Mouse (Mus musculus): Measurements from ENCODE around the gene Fbxl17. TPM values are rescaled to one million over a fixed set of nuclear protein-coding genes. Genes with fewer than 3 reads are reported as not detected.

Gene Fbxl17
- polyA plus RNA-seq, 1 experiment from 2014 or later = 5.2 TPM

GRCm38 (mm10) chr17:63465239-63465638, 34.6 kb downstream of the Fbxl17 start:
- Histone ChIP-seq H3K9ac (replicated peaks; ENCODE audit: low read length) (no peak overlapping the region), H3K4me2 (replicated peaks; ENCODE audit: low read depth, low read length) (no peak overlapping the region)
- ATAC-seq (ENCODE audit: low FRiP score, low TSS enrichment) = no peak

GRCm38 (mm10) chr17:63462512-63462911, 37.3 kb downstream of the Fbxl17 start:
- 66% methylated on average over 7 of the region's 7 CpGs for WGBS
- Histone ChIP-seq H3K9ac (replicated peaks; ENCODE audit: low read length) (no peak overlapping the region), H3K27ac (ENCODE audit: low read length) (no peak overlapping the region), H3K27me3 (ENCODE audit: insufficient read depth, low read length) (no peaks in the 10 kb centered on the region), H3K4me1 (ENCODE audit: insufficient read depth, low read length) (no peaks in the 10 kb centered on the region), H3K9me3 (ENCODE audit: low read length) (no peaks in the 10 kb centered on the region), H3K36me3 (ENCODE audit: insufficient read depth, low read length) (peaks cover 4% of the 10 kb centered on the region; the same call in 1 of the 2 replicates), H3K4me2 (replicated peaks; ENCODE audit: low read depth, low read length) (no peak overlapping the region), H3K4me3 (ENCODE audit: low read length) (no peak overlapping the region)
- no peak for ATAC-seq (ENCODE audit: low FRiP score, low TSS enrichment)

More at GRCm38 (mm10) chr17:63465239-63465638, 34.6 kb downstream of the Fbxl17 start:
- Histone ChIP-seq H3K4me1 (ENCODE audit: insufficient read depth, low read length) (no peaks in the 10 kb centered on the region), H3K27ac (ENCODE audit: low read length) (no peak overlapping the region), H3K27me3 (ENCODE audit: insufficient read depth, low read length) (no peaks in the 10 kb centered on the region), H3K9me3 (ENCODE audit: low read length) (no peaks in the 10 kb centered on the region), H3K36me3 (ENCODE audit: insufficient read depth, low read length) (0 out of 2 replicates have a peak, but pooled peaks cover 4% of the 10 kb centered on the region), H3K4me3 (ENCODE audit: low read length) (no peak overlapping the region)
- 70% methylated on average over 1 of the region's 1 CpGs for WGBS

DNA sequence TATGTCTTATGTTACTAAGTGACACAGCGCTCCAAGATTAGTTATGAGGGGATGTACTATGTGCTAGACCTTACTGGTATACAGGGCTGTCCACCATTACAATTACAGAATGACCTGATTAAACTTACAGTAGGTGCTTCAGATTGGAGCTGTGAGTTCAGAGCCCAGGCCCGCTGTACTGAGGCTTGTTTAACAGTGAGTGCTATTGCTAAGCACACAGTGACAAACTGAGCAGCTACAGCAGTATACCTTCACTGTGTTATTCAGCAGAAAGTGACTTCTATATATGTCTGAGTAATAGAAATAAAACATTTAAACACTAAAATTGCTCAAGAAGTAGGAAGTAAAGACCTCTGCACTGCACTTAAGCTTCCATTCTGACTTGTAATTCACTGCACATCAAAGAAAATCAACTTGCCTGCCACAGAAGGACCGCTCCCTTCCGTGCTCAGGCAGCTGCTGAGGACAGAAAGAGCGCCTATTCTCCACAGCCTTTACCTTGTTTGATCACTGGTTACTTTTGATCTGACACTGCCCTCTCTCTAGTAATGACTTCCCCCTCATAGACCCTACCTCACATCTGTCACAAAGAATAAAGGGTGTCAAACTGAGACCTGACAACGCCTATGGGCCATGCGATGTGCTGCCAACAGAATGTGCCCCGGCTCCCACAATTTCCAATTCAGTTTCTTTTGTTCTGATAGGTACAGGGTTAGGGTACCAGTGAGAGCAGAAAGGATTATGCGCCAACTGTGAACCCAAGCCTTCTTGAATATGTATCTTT, 39.9 kb downstream of the Fbxl17 start:
- Histone ChIP-seq H3K4me2 (replicated peaks; ENCODE audit: low read depth, low read length) (no peak overlapping the region), H3K9ac (replicated peaks; ENCODE audit: low read length) (no peak overlapping the region), H3K36me3 (ENCODE audit: insufficient read depth, low read length) (peaks cover 8% of the 10 kb centered on the region), H3K9me3 (ENCODE audit: low read length) (no peaks in the 10 kb centered on the region), H3K4me3 (ENCODE audit: low read length) (no peak overlapping the region), H3K27ac (ENCODE audit: low read length) (no peak overlapping the region), H3K4me1 (ENCODE audit: insufficient read depth, low read length) (no peaks in the 10 kb centered on the region), H3K27me3 (ENCODE audit: insufficient read depth, low read length) (no peaks in the 10 kb centered on the region)
- ATAC-seq (ENCODE audit: low FRiP score, low TSS enrichment) = no peak
- WGBS = 67% methylated on average over 9 of the region's 9 CpGs

DNA sequence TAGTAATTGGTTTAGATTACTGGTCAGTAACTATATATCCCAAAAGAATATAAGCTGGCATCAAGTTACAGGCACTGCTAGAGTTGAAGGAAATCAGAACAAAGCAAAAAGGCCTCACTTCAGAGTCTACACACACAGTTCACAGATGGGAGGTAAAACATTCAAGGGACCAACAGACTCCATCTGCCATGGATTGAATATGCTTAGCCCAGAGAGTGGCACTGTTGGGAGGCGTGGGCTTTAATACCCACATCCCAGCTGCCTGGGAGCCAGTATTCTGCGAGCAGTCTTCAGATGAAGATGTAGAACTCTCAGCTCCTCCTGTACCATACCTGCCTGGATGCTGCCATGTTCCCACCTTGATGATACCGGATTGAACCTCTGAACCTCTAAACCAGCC, 41.8 kb downstream of the Fbxl17 start:
- no peaks in the 10 kb centered on the region for H3K27me3 ChIP-seq (ENCODE audit: insufficient read depth, low read length)
- H3K27ac ChIP-seq (ENCODE audit: low read length) = no peak overlapping the region
- H3K4me2 ChIP-seq (replicated peaks; ENCODE audit: low read depth, low read length) = no peak overlapping the region
- ATAC-seq (ENCODE audit: low FRiP score, low TSS enrichment) = no peak
- H3K36me3 ChIP-seq (ENCODE audit: insufficient read depth, low read length) = peaks cover 8% of the 10 kb centered on the region
- H3K4me3 ChIP-seq (ENCODE audit: low read length) = no peak overlapping the region
- WGBS = 92% methylated on average over 3 of the region's 3 CpGs
- H3K4me1 ChIP-seq (ENCODE audit: insufficient read depth, low read length) = no peaks in the 10 kb centered on the region
- H3K9ac ChIP-seq (replicated peaks; ENCODE audit: low read length) = no peak overlapping the region
- H3K9me3 ChIP-seq (ENCODE audit: low read length) = no peaks in the 10 kb centered on the region

DNA sequence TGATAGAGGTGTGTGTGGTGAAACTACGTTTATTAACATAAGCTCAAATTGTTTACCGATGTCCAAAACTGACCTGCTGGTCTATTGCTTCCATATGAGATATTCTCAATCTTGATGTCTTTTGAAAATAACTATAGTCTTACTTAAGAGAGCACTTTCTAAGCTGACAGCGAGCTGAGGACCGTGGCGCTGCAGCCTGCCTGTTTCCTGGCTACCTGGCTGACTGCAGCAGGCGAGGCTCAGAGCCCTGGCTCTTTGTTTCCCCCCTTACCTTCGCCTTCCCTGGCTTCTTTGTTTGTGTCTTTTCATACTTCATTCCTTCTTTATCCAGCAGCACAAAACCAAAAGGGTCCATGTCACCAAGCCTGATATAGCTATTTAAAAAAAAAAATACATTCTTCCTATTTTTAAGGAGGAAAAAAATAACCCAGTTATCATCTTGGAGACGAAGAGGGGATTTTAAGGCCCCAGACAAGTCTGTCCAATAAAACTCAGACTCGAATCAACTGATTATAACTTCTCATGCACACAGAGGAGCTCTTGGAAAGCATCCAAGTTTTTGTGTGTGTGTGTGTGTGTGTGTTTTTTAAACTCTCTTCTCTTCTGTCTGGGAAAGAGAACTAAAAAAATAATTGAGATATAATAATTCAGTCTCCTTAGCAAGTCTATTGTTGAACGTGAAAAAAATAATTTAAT, 48.4 kb downstream of the Fbxl17 start:
- WGBS = 74% methylated on average over 10 of the region's 10 CpGs
- no peak overlapping the region for H3K4me3 ChIP-seq (ENCODE audit: low read length)
- H3K36me3 ChIP-seq (ENCODE audit: insufficient read depth, low read length) = peaks cover 4% of the 10 kb centered on the region; the same call in 1 of the 2 replicates
- H3K27ac ChIP-seq (ENCODE audit: low read length) = no peak overlapping the region
- no peak overlapping the region for H3K9ac ChIP-seq (replicated peaks; ENCODE audit: low read length)
- no peaks in the 10 kb centered on the region for H3K9me3 ChIP-seq (ENCODE audit: low read length)
- H3K4me1 ChIP-seq (ENCODE audit: insufficient read depth, low read length) = no peaks in the 10 kb centered on the region
- no peaks in the 10 kb centered on the region for H3K27me3 ChIP-seq (ENCODE audit: insufficient read depth, low read length)
- H3K4me2 ChIP-seq (replicated peaks; ENCODE audit: low read depth, low read length) = no peak overlapping the region
- ATAC-seq (ENCODE audit: low FRiP score, low TSS enrichment) = no peak

DNA sequence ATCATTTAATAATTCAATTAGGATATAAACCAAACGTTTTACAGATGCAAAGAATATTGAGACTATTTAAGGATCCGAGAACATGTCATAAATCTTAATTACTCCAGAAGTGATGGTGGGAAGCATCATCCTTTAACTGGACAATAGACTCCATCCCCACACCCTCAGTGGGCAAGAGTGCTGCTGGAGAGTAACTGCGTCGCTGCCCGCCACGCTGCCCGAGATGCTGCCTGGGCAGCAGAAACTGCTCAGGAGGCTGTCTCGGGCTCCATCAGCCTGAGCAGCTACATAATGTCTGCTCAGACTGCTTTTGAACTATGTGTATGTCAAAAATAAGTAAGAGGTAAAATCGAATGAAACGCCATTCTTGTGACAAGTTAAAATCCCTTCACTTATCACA, 52.1 kb downstream of the Fbxl17 start:
- Histone ChIP-seq H3K27me3 (ENCODE audit: insufficient read depth, low read length) (no peaks in the 10 kb centered on the region), H3K9me3 (ENCODE audit: low read length) (no peaks in the 10 kb centered on the region), H3K36me3 (ENCODE audit: insufficient read depth, low read length) (peaks cover 3% of the 10 kb centered on the region; the same call in 1 of the 2 replicates), H3K4me2 (replicated peaks; ENCODE audit: low read depth, low read length) (no peak overlapping the region), H3K27ac (ENCODE audit: low read length) (no peak overlapping the region), H3K4me1 (ENCODE audit: insufficient read depth, low read length) (no peaks in the 10 kb centered on the region), H3K9ac (replicated peaks; ENCODE audit: low read length) (no peak overlapping the region), H3K4me3 (ENCODE audit: low read length) (no peak overlapping the region)
- 75% methylated on average over 10 of the region's 10 CpGs for WGBS
- no peak for ATAC-seq (ENCODE audit: low FRiP score, low TSS enrichment)

DNA sequence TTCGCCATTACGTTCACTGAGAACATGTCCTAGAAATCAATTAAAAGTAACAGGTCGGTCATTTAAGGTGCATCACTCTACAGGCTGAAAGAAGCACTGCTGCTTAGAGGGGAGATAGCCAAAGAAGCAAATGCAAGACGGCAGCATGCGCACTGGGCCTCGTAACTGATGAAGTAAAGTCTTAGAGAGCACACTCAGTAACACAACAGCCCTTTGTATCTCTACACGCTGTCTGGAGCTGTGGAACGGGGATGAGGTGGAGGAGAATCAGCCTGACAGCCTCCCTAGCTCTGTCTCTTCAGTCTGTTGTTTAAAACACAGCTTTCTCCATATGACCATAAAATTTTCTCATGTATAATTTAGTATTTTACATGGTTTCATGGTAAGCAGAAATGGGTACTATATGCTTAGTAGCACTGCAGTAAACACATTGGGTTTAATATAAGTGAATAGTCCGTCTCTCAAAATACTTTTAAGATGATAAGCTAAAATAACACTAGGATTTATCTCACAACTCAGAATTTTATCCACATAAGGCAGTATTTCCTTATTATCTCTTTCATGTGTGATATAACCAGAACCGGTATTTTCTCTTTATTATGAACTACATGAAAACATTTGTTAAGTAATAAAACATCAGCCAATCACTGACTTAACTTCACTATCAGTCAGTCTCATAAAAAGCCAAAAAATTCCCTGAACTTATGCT, 52.7 kb downstream of the Fbxl17 start:
- Histone ChIP-seq H3K4me1 (ENCODE audit: insufficient read depth, low read length) (no peaks in the 10 kb centered on the region), H3K9ac (replicated peaks; ENCODE audit: low read length) (no peak overlapping the region)

DNA sequence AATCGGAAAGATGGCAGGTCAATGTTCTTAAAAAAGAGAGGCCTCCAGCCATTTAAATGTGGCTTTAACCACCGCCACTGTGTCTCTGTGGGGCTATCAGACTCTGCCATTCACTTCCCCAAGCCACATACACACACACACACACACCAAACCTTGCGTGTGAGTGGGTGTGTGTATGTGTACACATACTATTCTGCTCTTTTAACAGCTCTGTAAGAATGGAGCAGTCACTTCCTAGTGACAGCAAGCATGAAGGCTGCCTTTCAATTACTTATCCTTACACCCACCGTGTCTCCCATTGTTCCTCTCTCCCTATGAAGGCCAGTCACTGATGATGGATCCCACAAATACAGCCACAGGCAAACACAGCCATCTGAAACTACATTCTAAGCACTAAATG, 54.6 kb downstream of the Fbxl17 start:
- Histone ChIP-seq H3K9ac (replicated peaks; ENCODE audit: low read length) (no peak overlapping the region), H3K4me1 (ENCODE audit: insufficient read depth, low read length) (no peaks in the 10 kb centered on the region), H3K36me3 (ENCODE audit: insufficient read depth, low read length) (peaks cover 3% of the 10 kb centered on the region; the same call in 1 of the 2 replicates), H3K4me2 (replicated peaks; ENCODE audit: low read depth, low read length) (no peak overlapping the region), H3K27ac (ENCODE audit: low read length) (no peak overlapping the region), H3K27me3 (ENCODE audit: insufficient read depth, low read length) (no peaks in the 10 kb centered on the region), H3K4me3 (ENCODE audit: low read length) (no peak overlapping the region), H3K9me3 (ENCODE audit: low read length) (no peaks in the 10 kb centered on the region)
- ATAC-seq (ENCODE audit: low FRiP score, low TSS enrichment) = no peak
- WGBS = 91% methylated on average over 4 of the region's 4 CpGs

More for the DNA sequence above, 52.7 kb downstream of the Fbxl17 start:
- no peak overlapping the region for H3K4me2 ChIP-seq (replicated peaks; ENCODE audit: low read depth, low read length)
- peaks cover 3% of the 10 kb centered on the region; the same call in 1 of the 2 replicates for H3K36me3 ChIP-seq (ENCODE audit: insufficient read depth, low read length)
- ATAC-seq (ENCODE audit: low FRiP score, low TSS enrichment) = no peak
- no peaks in the 10 kb centered on the region for H3K9me3 ChIP-seq (ENCODE audit: low read length)
- WGBS = 85% methylated on average over 10 of the region's 10 CpGs
- no peak overlapping the region for H3K4me3 ChIP-seq (ENCODE audit: low read length)
- no peak overlapping the region for H3K27ac ChIP-seq (ENCODE audit: low read length)
- H3K27me3 ChIP-seq (ENCODE audit: insufficient read depth, low read length) = no peaks in the 10 kb centered on the region

- no peak overlapping the region for H3K27ac ChIP-seq (ENCODE audit: low read length)
- no peaks in the 10 kb centered on the region for H3K9me3 ChIP-seq (ENCODE audit: low read length)
- no peak overlapping the region for H3K9ac ChIP-seq (replicated peaks; ENCODE audit: low read length)
- 86% methylated on average over 6 of the region's 6 CpGs for WGBS
- no peaks in the 10 kb centered on the region for H3K27me3 ChIP-seq (ENCODE audit: insufficient read depth, low read length)
- no peak overlapping the region for H3K4me2 ChIP-seq (replicated peaks; ENCODE audit: low read depth, low read length)
- no peaks in the 10 kb centered on the region for H3K36me3 ChIP-seq (ENCODE audit: insufficient read depth, low read length)
- no peak for ATAC-seq (ENCODE audit: low FRiP score, low TSS enrichment)
- no peak overlapping the region for H3K4me3 ChIP-seq (ENCODE audit: low read length)
- no peaks in the 10 kb centered on the region for H3K4me1 ChIP-seq (ENCODE audit: insufficient read depth, low read length)
Observed at GRCm38 (mm10) chr17:63437424-63437823, 62.4 kb downstream of the Fbxl17 start.

All from kidney, embryonic 16.5 days (tissue).